Mouse (Mus musculus) regulatory T cell (primary cell): Measurements from ENCODE around the gene Ogg1.
"Not testable (repeated sequence)": the region's sequence is repeated elsewhere in the genome, so short reads cannot be mapped to it uniquely, and the experiment has no call there.

ENCODE experiments used
- in situ Hi-C: fragments of 300-600 bp; cut with MboI, MseI; formaldehyde crosslinking; loops from one replicate; pipeline ENCODE4 v1.15.1; 2025; ENCODE audit warnings: high pct_unique_total_duplicates

Ogg1 gene

DNA sequence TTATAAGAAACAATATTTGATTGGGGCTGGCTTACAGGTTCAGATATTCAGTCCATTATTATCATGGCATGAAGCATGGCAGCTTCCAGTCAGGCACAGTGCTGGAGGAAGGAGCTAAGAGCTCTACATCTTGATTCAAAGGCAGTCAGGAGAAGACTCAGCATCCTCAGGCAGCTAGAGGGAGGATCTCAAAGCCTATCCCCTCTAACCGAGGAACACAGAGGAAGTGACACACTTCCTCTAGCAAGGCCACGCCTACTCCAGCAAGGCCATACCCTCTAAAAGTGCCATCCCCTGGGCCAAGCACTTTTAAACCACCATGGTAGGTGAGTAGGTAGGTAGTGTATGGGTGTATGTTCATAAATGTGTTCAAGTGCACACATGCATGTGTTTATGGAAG is 3.8 kb downstream of the Ogg1 start:
- in situ Hi-C loops = no loop called here

- in situ Hi-C loops = no loop called here
Observed at GRCm38 (mm10) chr6:113331721-113332120, 4.9 kb downstream of the Ogg1 start.

DNA sequence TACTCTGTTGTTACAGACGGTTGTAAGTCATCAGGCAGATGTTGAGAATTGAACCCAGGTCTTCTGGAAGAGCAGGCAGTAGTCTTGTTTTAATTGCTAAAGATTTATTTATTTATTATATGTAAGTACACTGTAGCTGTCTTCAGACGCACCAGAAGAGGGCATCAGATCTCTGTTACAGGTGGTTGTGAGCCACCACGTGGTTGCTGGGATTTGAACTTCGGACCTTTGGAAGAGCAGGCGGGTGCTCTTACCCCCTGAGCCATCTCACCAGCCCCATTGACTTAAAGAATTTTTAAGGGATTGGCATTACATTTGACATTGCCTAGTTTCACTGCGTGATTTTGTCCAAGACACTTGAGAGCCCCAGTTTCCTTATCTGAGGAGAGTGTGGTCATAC is 6.0 kb downstream of the Ogg1 start:
- in situ Hi-C loops = not testable (repeated sequence)

- in situ Hi-C loops = no loop called here
Observed at GRCm38 (mm10) chr6:113333137-113333950, 6.6 kb downstream of the Ogg1 start.

DNA sequence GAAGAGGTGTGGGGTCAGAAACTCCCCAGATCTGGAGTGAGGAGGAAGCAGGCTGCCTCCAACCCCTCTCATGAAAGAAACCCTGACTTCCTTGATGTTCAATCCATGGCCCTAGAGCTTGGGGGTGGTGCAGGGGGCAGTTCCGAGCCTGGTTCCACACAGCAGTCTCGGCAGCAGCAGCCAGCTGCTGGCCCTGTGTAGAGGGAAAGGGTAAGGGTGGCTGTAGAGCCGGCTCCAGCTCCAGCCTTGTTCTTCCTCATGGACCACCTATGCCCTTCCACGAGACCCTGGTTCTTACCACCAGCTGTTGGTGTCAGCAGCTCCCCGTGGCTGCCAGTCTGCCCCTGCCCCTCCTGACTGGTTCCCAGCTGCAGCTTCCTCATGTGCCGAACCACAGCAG is 7.4 kb downstream of the Ogg1 start:
- in situ Hi-C loops = no loop called here

DNA sequence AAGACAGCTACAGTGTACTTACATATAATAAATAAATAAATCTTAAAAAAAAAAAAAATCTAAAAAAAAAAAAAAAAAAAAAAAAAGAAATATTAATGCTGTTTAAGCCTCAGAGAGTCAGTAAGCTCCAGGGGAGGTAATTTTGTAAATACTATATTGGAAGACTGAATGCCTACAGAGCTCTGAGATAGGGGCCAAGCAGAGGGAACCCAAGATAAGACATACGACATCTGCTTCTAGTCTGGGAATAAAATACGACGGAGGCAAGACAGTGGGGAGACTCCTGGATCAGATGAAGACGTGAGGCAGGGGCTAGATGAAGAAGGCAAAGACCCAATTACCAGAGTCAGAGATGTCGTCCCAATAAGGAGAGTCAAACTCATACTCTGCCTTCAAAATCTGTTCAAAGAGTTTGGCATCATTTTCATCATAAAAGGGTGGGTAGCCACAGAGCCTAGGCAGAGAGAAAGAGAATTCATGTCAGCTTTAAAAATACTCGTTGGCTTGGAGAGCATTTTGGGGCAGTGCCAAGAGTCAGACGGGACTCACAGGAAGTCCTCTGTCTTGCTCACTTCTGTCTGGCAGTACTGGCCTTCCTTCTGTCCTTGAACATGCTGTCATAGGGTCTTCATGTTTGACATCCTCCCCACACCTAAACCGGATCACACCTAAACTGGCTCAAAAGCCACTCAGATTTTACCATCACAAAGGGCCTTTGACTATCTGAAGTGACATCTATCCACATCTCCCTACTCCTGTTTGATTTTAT is 10.3 kb downstream of the Ogg1 start:
- in situ Hi-C loops = no loop called here

GRCm38 (mm10) chr6:113341574-113341973 is 14.8 kb downstream of the Ogg1 start:
- in situ Hi-C loops = no loop called here

DNA sequence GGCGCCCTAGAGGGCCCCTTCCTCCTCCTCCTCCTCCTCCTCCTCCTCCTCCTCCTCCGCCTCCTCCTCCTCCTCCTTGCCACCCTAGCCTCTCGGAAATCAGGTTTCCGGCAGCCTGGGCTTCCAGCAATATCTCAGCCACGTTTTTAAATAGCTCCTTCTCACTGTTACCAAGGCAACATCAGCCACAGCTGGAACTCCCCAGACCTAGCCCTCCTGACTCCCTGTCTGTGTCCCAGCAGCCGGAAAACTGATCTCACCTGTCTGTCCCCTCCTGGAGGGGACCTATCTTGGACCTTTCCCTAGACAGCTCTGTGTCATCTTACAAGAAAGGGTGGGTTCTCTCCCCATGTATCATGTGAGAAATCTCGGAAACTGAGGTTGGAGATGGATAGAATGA is 15.5 kb downstream of the Ogg1 start:
- in situ Hi-C loops = no loop called here

- in situ Hi-C loops = no loop called here
Observed at GRCm38 (mm10) chr6:113343177-113344092, 16.7 kb downstream of the Ogg1 start, which contains the start of gene Camk1. Gene Camk1, minus strand, starts transcription at chr6:113343984.

DNA sequence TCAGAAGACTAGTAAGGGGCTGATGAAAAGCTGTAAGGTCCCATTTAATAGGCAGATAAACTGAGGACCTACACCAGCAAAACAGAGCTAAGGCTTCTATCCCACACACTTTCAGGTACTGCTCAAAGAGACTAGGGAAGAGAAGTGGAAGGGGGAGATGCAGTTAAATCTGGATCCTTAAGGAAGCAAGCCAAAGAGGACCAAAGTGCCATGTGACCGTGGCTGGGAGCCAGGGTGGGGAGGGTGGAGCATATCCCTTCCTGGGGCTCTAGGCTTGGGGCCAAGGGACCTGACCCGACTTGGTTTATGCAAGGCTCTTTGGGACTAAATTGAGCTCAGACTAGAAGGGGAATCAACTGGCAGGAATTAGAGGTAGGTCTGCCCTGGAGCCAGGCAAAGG is 17.5 kb downstream of the Ogg1 start:
- in situ Hi-C loops = no loop called here

DNA sequence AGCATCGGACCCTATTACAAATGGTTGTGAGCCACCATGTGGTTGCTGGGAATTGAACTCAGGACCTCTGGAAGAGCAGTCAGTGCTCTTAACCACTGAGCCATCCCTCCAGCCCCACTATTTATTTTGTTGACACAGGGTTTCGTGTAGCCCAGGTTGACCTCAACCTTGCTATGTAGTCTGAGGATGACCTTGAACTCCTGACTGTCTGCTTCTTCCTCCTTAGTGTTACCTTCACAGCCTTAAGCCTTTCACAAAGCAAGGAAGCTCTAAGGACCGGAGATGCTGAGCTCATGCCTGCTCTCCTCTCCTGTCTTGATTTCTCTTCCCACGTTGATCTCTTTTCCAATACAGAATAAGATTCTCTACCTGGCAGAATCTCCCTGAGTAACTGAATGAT is 20.1 kb downstream of the Ogg1 start:
- in situ Hi-C loops = no loop called here

GRCm38 (mm10) chr6:113350538-113350937 is 23.8 kb downstream of the Ogg1 start:
- in situ Hi-C loops = no loop called here

GRCm38 (mm10) chr6:113351161-113351560 is 24.4 kb downstream of the Ogg1 start:
- in situ Hi-C loops = no loop called here

DNA sequence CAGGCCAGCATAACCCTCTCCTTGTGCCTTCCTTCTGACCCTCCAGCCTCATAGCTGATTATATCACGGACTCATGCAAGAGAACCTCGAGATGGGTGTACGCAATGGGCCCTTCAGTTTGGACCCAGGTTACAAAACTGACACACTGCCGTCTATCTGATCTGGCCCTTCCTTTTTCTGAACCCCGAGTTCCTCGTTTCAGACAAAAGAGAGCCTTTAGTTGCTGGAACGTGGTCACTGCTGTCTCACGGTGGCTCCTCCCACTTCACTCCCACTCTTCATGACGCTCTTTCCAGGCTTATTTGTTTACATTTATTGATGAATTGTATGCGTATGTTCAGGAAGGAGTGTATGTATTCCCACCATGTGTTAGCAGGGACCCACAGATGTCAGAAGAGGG is 24.9 kb downstream of the Ogg1 start:
- in situ Hi-C loops = no loop called here

- in situ Hi-C loops = no loop called here
Observed at GRCm38 (mm10) chr6:113352820-113353219, 26.0 kb downstream of the Ogg1 start.

GRCm38 (mm10) chr6:113353696-113354095 is 26.9 kb downstream of the Ogg1 start:
- in situ Hi-C loops = no loop called here

DNA sequence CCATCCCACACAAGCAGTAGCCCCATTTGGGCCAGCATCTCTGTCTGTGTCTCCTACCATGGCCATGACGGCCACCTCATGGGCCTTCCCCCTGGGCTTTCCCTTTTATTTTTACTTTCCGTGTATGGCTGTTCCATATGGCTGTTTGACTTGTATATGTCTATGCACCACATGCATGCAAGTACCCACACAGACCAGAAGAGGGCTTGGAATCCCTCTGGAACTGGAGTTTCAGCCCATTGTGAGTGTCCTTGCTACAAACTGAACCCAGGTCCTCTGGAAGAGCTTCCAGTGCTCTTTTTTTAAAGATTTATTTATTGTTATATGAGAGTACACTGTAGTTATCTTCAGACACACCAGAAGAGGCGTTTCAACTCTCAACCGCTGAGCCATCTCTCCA is 34.7 kb downstream of the Ogg1 start:
- in situ Hi-C loops = no loop called here

DNA sequence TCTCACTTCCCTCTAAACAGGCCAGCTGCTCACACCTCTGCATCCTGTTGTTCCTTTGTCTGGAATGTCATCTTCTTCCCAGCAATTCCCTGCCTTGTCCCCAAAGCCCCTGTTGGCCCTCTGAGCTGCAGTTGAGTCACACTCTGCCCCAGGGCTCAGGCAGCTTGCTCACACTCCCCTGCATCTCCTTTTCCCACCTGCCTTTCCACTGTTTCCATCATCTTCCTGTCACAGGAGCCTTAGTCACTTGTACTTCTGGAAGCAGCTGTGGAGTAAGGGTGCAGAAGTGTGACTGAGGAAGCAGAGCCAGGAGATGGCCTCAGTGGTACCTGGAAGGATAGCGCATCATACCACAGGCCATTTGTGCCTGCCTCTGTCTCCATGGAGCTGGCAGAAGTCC is 35.5 kb downstream of the Ogg1 start:
- in situ Hi-C loops = no loop called here

DNA sequence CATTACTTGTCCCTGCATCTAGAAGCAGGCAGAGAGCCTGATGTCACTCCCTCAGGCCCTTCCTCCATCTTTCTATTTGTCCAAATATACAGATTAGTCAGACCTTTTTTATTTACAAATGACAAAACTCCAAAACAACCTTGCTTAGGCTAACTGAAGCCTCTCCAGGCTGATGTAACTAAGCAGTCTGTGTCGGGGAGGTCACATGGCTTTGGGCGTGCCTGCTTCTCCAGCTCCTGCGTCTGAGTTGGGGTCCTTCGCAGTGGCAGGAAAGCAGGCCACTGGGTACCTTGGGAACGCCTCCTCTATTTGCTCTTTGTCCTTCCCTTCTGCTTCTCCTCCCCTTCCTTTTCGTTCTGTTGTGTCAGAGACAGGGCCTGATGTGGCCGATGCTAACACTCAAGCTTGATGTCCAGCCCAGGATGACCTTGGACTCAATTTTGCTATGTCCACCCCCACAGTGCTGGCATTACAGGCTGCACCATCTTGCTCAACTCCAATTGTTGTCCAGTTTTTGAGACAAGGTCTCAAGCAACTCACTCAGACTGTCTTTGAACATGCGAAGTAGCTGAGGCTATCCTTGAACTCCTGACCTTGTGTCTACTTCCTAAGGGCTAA is 37.9 kb downstream of the Ogg1 start:
- in situ Hi-C loops = no loop called here

DNA sequence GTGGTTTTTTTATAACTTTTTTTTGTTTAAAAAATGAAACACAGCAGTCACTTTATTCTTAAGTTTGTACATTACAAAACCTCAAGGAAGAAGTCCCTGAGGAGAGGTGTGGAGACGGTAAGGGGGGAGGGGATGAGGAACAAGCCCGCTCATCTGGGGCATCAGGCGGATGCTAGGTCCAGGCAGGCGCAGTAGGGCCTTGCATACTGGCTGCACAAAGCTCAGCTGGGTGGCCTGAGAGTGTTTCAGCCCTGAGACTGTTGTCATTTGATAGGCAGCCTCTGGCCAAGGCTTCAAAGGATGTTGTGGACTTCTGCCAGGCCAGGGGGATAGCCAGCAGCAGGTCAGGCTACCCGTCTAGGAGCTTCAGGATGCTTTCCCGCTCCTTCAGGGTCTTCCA is 39.9 kb downstream of the Ogg1 start:
- in situ Hi-C loops = no loop called here

GRCm38 (mm10) chr6:113367574-113367973 is 40.8 kb downstream of the Ogg1 start:
- in situ Hi-C loops = no loop called here

DNA sequence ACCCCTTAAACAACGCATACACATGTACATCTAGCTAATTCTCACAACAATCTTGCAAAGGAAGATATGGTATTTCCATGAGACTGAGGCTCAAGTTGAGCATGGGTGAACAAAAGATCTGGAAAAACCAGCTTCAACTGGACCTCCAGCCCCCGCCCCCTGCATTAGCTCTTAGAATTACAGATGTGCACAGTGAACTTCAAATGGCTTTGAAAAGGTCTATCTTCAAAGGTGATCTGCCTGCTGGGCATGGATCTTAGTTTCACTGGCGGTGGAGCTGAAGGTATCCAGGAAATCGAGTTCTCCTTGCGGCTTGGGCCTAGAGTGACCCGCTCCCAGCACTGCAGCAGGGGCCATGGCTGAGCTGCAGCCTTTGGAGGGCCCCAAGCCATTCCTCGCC is 41.4 kb downstream of the Ogg1 start:
- in situ Hi-C loops = no loop called here
